Mouse (Mus musculus): Measurements from ENCODE around the gene Ifnar1.
"Not testable (repeated sequence)": the region's sequence is repeated elsewhere in the genome, so short reads cannot be mapped to it uniquely, and the experiment has no call there.

The Ifnar1 gene

DNA sequence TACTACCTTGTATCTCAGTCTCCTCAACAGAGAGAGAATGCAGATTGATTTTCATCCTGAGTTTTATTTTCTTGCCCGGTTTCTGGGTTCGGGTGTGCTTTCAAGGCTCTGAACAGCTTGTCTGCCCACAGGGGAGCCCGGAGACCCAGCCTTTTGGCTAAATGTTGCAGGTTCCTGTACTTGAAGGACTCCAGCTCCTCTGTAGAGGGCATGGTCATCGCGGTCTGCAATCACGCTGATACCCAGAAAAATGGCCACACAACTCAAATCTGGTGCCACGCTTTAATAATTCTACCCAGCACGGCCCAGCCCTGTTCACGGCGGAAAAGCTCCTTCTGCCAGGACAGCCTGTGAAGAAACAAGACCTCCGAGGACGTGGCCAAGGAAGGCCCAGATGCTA, 21.4 kb downstream of the Ifnar1 start:
- peak; percentile 46 for DNase-seq

DNA sequence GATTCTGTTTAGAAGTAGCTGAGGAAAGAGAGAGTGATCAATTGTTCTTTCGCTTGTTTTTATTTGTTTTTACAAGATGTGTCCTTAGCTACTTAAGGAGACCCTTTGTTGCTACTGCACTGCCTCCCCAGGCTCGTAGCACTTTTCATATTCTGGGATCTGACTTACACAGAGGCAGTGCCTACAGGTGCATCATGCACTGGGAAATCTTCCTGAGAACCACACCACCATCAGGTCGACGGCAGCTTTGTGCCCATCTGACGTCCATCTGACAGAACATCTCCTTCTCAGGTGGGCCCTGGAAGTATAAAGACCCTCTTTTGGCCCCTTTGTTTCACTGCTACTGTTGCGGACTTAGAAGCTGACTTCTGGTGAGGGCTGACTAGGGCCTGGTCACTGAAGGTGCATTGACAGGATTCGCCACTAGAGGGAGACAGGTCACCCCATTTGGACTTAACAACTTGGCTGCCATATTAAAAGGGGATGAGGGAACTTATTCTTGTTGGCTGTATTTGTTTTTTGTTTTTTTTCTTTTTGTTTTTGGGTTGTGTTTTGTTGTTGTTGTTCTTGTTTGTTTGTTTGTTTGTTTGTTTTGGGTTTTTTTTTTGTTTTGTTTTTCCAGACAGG, 27.2 kb downstream of the Ifnar1 start:
- DNase-seq: peak; percentile 69

DNA sequence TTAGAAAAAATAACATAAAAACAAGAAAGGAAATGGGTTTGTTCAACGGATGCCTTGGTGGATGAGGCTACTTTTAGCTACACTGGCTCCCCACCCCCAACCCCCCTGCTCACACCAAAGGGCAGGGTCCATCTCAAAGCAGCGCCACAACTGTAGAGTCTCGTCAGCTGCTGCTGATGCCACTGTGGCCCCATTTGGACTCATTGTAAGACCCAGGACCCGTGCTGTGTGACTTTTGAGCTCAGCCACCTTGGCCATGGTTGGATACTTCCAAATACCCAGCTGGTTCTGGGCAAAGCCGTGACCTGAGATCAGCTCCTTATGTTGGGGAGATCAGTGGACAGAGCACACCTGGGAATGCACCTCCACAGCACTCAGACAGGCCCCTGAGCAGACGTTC, 28.1 kb downstream of the Ifnar1 start:
- no peak for DNase-seq

DNA sequence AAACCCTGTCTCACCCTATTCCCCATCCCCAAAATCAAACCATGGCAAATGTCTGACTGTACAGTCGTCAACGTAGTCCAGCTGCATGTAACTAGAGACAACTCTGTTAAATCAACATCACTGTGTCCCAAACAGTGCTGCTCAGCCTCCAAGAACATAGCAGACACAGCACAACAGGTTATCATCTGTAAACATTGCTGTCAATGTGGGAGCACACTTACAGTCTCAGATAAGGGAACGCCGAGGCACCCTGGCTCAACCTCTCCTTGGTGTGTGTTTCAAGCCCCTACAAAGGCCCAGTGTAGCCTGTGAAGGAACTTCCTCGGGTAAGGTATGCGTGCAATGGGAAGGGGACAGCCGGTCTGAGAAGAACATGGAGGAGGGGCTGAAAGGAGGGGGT, 32.0 kb downstream of the Ifnar1 start:
- DNase-seq: no peak

DNA sequence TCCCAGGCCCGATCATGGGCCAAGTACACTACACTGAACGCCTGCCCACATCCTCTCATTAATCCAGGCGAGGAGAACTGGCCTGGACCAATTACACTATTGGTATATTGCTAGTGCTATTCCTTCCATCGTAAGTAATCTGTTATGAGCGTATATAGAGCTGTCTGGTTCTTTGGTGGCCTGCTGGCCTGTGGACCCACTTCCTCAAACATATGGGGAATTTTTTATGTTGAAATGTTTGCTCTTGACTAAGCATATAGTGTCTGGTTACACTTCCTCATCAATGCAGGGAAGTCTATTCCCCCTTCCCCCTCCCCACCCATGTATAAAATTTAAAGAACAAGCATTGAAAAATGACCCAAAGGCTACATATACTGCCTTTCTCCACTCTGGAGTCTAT, 37.0 kb downstream of the Ifnar1 start:
- no peak for DNase-seq

DNA sequence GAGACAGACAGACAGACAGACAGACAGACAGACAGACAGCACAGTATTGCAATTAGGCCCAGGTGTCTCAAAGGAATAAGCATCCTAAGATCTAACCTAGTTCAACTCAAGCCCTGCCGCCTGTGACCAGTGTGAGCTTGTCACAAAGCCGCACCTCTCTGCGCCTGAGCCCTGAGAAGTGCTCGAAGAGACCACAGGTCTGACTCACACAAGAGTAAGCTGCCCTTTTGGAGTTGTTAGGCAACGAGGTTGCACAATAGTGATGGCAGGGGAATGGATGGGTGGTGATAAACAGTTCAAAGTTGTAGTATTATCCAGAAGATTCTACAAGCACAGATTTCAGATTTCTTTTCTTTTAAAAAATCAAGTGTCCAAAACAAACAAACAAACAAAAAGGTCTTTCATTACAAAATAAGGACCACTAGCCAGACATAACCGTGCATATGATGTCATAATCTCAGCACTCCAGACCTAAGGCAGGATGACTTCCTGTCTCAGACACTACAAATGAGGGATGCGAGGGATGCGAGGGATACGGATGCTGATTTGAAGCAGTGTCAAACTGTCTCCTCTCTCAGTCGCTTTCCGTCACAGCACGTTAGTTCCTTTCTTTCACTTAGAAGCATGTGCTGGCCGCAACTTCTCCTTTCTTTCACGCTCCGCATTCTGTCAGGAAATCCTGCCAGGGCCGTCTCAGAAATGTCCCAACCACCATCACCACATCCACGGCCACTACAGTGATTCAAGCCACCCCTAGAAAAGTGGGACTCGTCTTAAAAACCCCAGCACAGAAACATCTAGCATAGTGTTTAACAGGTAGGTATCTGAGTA, 37.7 kb downstream of the Ifnar1 start:
- no peak for DNase-seq

DNA sequence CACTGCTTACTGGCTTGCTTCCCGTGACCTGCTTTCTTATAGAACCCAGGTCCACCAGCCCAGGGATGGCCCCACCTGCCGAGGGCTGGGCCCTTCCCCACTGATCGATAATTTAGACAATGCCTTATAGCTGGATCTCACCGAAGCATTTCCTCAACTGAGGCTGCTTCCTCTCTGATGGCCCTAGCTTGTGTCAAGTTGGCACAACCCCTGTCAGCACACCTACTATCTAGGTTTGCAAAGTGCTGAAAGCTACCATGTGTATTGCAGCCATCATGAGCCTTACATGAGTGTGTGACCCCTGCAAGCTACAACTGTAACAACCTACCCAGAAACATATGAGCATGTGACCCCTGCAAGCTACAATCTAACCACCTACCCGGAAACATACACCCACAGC, 39.2 kb downstream of the Ifnar1 start:
- DNase-seq: no peak

DNA sequence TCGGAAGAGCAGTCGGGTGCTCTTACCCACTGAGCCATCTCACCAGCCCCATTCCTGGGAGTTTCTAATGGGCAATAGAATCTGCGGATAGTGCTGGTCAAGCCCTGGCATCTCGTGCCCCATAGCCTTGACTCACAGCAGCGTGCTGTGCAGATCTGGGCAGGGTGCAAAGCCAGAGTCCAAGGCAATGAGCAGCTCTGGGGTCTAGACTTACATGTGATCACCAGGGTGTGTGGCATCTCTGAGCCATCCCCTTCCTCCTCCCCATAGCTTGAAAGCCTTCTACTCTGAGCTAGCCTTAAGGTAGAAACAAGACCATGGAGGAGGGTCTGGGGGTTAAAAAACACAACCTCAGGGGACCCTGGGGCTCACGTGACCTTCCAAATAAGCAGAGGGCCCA, 41.2 kb downstream of the Ifnar1 start:
- DNase-seq: no peak

DNA sequence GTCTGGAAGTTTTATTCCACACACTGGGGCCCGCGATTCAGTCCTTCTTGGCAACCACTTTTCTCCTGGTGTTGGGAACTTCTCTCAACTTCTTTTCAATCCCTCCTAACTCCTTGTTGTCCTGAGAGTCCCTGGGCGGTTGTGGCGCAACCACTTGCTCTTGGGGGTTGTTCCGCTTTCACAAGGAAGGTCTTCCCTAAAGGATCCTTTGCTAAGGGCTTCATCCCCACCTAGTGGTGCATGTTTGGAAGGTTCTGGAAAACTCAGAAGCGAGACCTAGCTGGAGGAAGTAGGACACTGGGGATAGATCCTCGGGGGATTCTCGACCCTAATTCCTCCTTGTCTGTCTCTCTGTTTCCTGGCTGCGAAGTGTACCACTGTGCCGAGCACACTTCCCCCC, 42.0 kb downstream of the Ifnar1 start:
- DNase-seq: no peak

DNA sequence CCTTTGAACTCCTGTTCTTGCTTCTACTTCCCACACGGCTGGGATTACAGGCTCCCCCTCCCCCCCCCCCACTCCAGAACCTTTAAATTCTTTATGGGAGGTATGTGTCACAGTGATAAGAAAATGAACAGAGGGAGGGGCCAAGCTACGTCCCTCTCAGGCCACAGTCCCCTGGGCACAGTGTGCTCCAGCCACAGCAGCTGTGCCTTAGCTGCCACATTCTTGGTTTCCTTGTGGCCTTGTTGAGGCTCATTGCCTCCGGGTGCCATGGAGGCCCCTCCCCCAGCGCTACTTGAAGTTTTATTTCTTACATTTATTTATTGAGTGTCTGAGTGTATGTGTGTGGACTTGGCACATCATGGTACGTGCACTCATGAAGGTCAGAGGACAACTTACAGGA, 42.5 kb downstream of the Ifnar1 start:
- DNase-seq: no peak

DNA sequence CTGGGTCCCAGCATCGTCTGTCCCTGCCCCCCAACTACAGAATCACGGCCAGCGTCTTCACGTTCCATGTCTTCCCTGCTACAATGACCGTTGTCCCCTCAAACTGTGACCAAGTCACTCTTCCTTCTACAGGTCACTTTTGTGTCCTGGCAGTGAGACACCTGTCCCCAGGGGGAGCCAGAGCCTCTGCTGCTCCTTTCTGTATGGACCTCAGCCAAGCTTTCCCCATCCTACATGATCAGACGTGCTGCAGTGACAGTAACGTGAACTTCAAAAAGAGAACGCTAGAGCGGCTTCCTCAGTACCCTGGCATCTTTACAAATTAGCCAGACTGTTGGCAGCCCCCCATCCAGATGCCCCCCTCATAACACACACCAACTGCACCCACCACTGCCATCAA, 43.5 kb downstream of the Ifnar1 start:
- no peak for DNase-seq

DNA sequence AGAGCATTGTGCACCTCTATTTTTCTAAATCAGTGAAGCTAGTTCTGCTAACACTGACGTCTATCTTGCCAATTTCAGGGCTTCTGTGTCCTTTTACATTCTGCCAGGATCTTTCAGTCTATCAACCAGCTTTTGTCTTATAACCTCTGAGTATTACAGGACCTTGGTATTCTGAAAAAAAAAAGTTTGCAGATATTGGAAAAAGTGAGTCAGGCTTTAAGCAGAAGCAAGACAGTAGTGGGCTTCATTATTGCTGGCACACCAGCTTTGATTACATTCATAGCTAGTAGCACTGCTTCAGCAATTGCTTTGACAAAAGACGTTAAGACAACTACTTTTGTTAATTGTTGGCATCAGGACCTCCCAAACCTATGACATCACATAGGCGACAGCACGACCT, 45.8 kb downstream of the Ifnar1 start:
- DNase-seq: not testable (repeated sequence)

DNA sequence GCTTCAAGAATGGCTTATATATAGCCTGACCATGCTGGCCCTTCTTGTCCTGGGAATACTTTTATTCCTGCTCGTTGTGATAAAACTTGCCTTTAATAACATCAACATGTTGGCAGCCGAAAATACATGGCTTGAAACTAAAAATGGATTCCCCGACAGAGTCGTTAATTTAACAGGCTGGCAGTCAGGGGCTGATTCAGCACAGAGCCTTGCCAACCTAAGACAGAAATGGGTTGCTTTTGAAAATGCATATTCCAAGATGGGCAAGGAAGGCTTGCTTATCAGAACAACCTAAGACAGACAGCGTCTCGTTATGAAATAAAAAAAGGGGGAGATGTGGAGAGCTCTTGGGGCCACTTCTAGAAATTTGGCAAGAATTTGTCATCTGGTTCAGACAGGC, 46.8 kb downstream of the Ifnar1 start:
- no peak for DNase-seq

DNA sequence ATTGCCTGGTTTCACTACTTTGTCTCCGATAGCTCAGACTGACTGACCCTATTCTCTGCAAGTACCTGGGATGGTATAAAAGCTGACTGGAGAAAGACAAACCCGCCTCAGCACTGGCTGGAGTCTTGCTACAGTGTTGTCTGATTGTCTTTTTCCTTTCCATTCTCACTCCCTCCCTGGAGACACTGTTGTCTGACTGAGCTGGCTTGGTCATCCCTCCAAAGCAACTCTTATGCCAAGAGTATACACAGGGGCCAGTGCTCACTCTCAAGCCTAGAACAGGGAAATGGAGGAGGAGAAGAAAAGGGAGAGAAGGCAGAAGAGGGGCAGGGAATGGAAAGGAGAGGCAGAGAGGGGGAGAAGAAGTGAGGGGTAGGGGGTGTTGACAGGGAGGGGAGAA, 47.4 kb downstream of the Ifnar1 start:
- no peak for DNase-seq

DNA sequence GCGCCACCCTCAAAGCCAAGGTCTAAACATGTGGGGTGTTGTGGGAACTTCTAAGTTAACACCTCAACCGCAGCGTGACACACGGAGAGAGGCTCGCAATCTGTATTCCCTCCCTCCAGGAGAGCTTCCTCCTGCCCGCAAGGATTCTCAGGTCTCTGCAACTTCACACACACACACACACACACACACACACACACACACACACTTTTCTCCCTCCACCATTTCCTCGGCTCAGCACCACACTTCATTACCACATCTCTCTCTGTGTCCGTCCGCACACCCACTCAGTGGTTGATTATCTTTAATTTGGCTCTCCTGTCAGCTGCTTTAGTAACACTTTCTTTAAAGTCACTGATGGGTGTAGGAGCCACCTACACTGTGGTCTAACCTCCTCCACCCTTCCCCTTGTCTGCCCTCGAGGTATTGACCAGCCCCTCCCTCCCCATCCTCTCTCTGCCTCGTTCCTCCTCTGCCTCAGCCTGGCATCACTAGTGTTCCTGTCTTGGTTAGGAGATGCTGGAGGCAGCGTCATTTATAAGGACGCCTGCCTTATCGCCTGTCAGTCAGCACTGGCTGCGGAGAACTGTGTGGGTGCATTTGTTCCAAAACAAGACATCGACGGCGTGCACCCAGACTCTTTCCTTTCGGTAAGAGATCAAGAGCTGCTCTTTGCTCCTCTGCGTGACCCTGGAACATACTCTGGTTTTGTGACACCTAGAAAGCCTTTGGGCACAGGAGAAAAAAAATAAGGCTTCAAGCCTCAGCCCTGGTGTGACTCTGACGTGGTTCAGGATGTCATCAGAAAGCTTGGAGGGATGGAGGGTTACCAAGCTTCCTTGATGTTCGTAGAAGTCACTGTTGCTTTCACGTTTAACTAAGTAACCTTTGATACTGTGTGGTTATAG, 48.3 kb downstream of the Ifnar1 start:
- no peak for DNase-seq

DNA sequence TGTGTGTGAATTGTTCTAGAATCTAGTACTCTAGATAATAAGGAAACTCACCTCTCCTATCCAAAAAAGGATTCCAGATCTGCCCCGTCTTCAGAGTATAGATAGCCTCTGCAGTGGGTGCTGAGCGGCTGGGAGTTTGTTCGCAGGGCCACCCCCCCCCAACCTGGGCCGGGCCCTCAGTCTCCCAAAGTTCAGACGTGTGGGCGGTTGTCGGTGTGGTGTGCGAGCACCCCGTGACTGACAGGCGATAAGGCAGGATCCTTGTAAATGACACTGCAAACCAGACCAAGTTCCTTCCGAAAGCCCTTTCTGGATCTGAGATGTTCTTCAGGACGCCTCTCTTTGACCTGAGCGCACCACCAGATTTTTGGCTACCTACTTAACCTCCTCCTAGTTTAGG, 49.4 kb downstream of the Ifnar1 start:
- no peak for DNase-seq

DNA sequence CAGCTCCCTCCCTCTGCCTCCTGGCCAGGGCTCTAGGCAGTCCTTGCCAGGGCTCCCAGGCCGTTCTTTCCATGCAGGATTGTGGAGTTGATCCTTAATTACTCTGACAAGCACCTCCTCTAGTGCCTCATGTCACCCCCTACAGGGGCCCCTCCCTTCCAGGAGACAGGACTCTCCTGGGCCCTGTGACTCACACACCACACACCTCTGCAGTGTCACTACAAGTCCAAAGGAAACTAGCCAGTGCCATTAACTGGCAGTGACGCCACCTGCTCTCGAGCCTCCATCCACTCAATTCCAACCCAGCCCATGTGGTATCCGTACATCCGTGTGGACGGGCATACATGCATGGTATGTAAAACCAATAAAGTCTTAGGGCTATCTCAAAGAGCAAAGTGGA, 49.9 kb downstream of the Ifnar1 start:
- DNase-seq: no peak

DNA sequence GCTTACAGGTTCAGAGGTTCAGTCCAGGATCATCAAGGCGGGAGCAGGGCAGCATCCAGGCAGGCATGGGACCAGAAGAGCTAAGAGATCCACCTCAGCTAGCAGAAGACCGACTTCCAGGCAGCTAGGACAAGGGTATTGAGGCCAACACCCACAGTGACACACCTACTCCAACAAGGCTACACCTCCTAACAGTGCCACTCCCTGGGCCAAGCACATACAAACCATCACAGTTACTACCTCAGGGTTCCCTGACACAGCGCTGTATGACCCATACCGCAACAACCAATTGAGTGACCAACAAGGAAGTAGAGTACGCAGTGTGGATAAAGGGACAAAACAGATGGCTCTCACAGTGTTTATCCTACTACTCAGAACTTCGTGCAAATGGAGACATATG, 51.3 kb downstream of the Ifnar1 start:
- no peak for DNase-seq

DNA sequence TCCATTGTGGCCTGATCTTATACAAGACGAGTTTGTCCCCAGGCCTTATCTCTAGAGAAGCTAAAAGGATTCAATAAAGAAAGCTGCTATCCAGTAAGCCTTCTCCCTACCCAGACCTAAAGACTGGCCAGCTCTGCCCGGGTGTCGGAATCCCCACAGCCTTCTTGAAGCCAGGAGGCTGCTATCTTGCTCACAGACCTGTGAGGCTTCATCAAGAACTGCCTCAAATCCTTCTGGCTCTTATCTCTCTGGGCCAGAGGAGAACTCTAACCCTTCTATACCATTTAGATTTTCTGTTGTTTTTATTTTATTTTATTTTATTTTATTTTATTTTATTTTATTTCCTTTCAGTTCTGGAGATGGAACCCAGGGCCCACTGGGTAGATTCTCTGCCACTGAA, 52.0 kb downstream of the Ifnar1 start:
- no peak for DNase-seq

DNA sequence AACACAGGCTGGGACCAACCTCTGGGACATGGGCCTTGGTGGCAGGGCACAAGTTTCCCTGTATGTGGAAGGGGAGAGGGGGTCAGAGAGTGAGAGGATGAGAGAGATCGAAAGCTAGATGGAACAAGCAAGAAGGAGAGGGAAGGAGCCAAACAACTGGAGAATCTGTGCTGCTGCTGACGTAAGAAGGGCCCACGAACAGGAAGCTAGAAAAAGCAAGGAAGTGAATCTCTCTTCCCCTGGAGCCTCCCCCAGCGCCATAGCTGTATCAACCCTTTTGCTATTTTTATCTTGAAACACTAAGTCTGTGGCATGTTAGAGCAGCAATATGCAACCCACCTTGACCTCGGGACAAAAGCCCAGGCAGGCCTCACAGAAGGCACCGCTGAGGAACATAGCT, 53.0 kb downstream of the Ifnar1 start:
- no peak for DNase-seq

DNA sequence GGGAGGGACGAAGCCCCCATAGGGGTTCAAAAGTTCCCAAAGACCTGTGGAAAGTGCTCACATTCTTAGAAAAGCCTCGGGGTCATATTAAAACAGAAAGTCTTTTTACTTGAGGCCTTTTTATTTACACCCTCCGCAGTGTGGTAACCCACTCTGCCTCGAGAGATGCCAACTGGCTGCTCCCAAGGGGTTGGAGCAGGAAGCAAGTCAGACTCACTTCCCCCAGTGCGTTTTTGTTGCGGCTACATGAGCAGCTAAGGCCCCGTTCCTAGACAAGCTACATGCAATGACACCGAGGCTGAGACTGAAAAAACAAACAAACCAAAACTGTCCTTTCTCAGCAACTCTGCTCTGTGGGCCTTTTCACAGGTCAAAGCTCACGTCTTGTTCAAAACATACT, 53.5 kb downstream of the Ifnar1 start:
- DNase-seq: no peak

DNA sequence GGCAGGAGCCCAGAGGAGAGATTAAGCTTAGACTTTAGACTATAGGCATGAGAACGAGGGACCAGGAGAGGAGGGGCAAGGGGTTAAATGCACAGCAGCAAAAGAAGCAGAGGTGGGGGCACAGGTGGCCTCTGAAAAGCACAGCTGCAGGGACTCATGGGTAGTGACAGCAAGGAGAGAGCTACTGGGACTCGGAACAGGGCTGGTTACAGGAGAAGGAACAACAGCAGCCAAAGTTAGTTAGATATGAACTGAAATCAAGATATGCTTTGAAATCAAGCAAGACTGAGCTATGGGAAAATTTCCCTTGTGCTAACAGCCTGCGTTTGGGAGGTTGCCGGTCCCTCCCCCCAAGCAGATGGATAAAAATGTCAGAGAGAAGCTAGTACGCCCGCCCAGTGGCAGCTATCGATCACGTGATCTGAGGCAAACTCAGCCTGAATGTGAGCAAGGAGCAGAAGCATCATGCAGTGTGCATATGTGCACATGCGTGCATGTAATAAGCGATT, 56.6 kb downstream of the Ifnar1 start:
- no peak for DNase-seq

DNA sequence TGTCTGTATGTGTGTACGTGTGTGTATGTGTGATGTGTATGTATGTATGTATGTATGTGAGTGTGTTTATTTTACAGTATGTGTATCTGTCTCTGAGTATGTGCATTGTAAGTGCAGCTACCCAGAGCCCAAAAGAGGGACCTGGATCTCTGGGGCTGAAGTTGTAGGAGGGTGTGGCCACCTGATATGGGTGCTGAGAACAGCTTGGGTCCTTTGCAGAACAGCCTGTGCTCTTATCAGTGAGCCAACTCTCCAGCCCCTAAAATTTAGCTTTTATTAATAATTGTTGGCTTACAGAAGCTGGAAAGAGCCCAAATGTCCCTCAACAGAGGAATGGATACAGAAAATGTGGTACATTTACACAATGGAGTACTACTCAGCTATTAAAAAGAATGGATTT, 58.6 kb downstream of the Ifnar1 start:
- no peak for DNase-seq
